Mouse (Mus musculus): ENCODE data around the gene Rab42.
A peak's percentile ranks its signal among the peaks of the same experiment; 100 is the strongest.

Rab42 gene

GRCm38 (mm10) chr4:132302939-132303479, at the start of gene Rab42:
Gene Rab42, minus strand, starts transcription at chr4:132303385.
- DNase-seq (ENCODE audit: low spot score in 2 of 2): peak; percentile 46 to 62

- DNase-seq (ENCODE audit: low spot score in 2 of 2): no peak
Measured at GRCm38 (mm10) chr4:132352739-132353138, 49.6 kb upstream of the Rab42 start.

GRCm38 (mm10) chr4:132351401-132351800, 48.2 kb upstream of the Rab42 start:
- no peak for DNase-seq (ENCODE audit: low spot score in 2 of 2)

GRCm38 (mm10) chr4:132350854-132351253, 47.7 kb upstream of the Rab42 start:
- no peak for DNase-seq (ENCODE audit: low spot score in 2 of 2)

- no peak for DNase-seq (ENCODE audit: low spot score in 2 of 2)
Measured at GRCm38 (mm10) chr4:132350123-132350740, 47.0 kb upstream of the Rab42 start.

- no peak for DNase-seq (ENCODE audit: low spot score in 2 of 2)
Measured at GRCm38 (mm10) chr4:132349495-132350122, 46.4 kb upstream of the Rab42 start.

DNA sequence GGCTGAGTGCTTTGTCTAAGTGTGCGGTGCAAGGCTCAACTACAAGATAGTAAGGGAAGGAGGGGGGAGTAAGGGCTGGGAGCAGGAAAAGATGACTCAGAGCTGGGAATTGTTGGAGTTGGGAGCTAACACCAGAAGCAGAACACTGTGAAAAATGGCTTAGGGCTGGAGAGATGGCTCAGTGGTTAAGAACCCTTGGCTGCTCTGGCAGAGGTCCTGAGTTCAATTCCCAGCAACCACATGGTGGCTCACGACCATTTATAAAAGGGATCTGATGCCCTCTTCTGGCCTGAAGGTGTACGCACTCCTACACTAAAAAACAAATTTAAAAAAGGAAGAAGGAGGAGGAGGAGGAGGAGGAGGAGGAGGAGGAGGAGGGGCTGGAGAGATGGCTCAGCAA, 43.5 kb upstream of the Rab42 start:
- DNase-seq (ENCODE audit: low spot score in 2 of 2): no peak

DNA sequence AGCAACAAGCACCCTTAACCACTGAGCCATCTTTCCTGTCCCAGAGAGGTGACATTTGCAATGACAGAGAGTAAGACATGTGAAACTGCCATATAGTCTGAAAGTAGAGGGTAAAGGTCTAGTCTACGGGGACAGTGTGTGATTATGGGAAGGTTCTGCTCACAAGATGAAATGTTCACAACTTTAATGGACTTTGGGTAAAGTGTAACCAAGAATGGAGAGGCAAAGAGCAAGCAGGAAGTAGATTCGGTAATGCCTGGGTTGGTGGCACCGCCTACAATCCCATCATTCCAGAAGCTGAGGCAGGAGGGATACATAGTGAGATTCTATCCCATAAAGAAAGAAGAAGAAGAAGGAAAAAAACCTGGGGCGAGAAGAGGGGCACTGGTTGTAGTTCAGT, 43.1 kb upstream of the Rab42 start:
- no peak for DNase-seq (ENCODE audit: low spot score in 2 of 2)

DNA sequence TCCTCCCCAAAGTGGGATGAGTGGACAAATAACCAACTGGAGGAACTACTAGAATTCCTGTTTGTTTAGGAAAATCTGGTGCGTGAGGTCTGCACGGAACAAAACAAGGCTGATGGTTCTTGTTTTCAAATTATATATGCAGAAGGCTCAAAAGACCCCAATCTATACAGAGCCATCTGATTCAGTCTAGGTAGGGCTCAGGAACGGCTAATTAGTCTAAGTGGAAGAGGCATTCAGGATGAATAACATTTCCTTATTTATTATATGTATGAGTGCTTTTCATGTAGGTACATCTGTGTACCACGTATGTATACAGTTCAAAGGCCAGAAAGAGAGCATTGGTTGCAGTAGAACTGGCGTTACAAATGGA, 42.6 kb upstream of the Rab42 start:
- no peak for DNase-seq (ENCODE audit: low spot score in 2 of 2)

- peak; percentile 86 to 91 for DNase-seq (ENCODE audit: low spot score in 2 of 2)
Measured at GRCm38 (mm10) chr4:132345135-132345842, 42.1 kb upstream of the Rab42 start.

DNA sequence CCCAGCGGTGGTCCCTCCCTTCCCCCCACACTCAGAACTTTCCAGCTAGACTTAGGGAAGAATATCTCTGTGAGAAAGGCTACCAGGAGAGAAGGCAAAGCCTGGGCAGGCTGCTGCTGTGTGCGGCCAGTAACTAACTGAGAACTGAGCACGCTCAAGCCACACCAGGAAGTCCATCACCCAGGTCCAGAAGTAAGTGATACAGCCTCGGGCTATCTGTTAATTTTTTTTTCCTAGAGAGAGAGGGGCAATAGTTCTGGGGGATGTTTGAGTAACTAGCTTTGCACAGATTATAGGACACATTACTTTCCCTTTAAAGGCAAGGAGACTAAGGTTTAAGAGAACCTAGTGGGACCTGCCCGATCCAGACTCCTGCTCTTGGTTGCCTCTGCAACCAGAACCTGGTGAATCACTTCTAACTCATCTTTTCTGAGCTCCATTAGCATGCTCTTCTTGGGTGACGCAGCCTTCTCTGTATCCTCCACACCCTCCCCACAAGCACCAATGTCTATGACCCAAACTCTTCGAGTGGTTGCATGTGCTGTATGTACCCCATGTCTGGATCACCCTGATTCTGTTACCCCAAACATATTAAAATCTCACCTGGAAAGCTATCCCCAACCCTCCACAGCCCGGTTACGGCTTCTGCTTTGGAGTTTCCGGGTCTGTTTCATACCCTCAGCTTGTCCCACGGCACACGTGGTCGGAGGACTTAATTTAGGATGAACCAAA, 41.4 kb upstream of the Rab42 start:
- no peak for DNase-seq (ENCODE audit: low spot score in 2 of 2)

GRCm38 (mm10) chr4:132341451-132341850, 38.3 kb upstream of the Rab42 start:
- no peak for DNase-seq (ENCODE audit: low spot score in 2 of 2)

DNA sequence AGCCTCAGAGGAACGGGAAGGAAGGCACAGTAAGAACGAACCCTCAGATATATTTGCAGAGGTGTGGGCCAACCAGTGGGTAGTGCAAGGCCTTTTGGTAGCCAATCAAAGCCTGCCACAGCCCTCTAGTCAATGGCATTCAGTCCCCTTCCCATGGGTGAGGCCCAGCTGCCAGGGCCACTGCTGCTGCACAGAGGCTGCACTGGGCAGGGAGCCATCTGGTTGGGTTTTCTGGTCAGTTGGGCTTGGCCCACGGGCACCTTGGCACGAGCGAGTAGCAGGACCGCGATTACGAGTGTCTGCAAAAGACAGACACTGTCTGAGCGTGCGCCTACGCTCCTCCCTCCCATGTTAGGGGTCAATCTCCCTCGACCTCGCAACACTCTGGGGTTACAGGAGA, 35.8 kb upstream of the Rab42 start:
- peak in 1 of 2 experiments; percentile 17 for DNase-seq (ENCODE audit: low spot score in 2 of 2)

DNA sequence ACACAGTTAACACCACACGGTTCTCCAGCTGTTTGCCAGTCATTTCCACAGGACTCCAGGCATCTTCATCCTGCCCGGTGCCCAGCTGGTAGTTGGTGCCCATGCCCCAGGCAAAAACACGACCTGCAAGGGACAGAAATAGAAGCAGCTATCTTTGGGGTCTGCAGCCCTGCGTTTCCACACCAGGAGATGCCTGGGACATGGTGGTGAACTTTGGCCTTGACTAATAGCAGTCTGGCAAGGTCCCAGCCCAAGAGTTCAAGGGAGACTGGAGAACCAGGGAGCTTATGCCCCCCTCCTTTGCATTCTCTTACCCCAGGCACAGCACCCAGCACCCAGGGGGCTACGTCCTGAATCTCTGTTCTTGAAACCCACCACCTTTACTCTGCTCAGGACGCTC, 29.7 kb upstream of the Rab42 start:
- DNase-seq (ENCODE audit: low spot score in 2 of 2): no peak

- DNase-seq (ENCODE audit: low spot score in 2 of 2): no peak
Measured at GRCm38 (mm10) chr4:132331960-132332359, 28.8 kb upstream of the Rab42 start.

GRCm38 (mm10) chr4:132329835-132330354, 26.7 kb upstream of the Rab42 start:
- no peak for DNase-seq (ENCODE audit: low spot score in 2 of 2)

DNA sequence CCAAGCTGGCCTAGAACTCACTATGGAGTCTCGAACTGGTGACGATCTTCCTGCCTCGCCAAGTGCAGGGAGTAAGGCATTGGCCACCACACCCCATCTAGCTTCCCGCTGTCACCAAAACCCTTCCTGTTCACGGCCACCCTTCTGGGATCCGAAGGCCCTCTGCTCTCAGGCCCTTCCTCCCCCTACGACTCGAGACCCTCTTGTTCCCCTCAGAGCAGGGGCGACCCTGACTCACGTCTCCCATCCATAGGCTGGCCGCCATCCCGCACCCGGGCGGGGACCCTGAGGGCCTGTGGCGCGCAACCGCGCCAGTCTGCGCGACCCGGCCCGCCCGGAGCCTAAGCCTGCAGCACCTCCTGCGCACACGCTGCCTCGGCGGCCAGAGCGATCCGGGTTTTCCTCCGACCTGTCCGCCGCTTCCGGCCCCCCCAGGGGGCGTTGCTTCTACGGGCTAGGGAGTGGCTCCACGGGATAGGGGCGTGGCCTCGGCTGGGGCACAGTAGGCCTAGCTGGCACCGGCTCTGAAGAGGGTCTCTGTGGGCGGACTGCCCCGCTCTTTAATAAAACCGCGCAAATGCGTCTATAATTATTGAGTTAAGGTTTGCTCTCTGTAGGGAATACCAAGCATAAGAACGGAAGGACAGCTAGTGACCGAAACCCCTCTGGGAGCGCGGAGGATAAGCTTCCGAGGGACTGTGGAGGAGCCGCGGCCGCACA, 26.1 kb upstream of the Rab42 start, which contains the start of gene Trnau1ap:
Gene Trnau1ap (minus strand): TSS at position 424 of the 720 bp plus-strand sequence.
- peak; percentile 71 to 78 for DNase-seq (ENCODE audit: low spot score in 2 of 2)

DNA sequence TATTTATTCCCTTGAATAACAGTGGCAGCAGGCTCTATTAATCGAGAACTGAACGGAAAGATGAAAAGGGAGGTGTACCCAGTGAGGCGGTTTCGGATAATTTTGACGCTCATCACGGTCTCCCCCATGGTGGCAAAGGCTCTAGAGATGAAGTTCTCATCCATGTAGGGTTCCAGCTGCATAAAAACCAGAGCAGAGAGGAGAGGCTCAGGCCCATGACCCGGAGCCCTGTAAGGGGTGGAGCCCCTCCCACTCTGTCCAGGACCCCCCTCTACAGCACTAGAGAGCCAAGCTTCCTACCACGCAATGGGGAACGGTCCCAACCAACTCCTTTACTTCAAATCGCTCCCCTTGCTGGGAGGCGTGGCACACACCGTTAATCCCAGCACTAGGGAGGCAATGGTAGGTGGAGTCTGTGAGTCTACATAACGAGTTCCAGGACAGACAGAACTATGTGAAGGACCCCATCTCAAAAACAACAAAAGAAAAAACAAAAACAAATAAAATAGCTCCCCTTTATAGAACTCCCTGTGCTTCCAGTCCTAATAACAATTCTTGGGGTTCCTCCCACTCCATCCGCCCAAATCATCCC, 25.3 kb upstream of the Rab42 start:
- no peak for DNase-seq (ENCODE audit: low spot score in 2 of 2)

DNA sequence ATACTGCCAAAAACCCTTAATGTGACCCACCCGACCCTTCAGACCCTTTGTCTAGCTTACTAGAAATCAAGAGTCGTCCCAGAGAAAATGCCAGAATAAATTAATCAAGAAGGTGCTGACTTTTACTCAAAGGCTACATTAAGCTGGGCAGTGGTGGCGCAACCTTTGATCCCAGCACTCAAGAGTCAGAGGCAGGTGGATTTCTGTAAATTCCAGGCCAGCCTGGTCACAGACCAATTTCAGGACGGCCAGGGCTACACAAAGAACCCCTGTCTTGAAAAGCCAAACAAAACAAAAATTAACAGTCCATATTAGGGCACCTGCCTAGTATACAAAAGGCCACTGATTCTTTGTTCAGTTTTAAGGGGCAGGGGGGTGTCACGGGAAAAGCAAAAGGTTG, 23.3 kb upstream of the Rab42 start:
- no peak for DNase-seq (ENCODE audit: low spot score in 2 of 2)

- no peak for DNase-seq (ENCODE audit: low spot score in 2 of 2)
Measured at GRCm38 (mm10) chr4:132315711-132316110, 12.5 kb upstream of the Rab42 start.

DNA sequence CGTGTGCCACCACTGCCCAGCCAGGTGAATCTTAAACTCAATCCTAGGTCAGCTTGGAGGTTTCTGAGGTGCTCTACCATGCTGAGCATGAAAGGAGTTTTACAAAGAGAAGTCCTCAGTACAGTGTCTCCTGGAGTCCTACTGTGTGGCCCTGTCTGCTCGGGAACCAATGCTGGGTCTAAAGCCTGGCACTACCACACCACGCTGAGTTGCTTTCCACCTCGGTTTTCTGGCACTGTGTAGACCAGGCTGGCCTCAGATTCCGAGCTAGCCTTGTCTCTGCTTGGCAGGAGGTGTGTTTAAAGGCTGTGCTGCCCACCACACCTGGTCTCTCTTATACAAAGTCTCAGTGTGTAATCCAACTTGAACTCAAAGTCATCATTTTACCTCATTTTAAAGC, 9.4 kb upstream of the Rab42 start:
- DNase-seq (ENCODE audit: low spot score in 2 of 2): no peak

Measured in right cerebral cortex, postnatal 36 days (tissue).